Comparison of ENCODE assay signal across 23 mouse cellular contexts in genomic region chr1:37466322-37466995, GRCm38 (mm10). TPM values are rescaled to one million over a fixed set of nuclear protein-coding genes. Genes with fewer than 3 reads are reported as not detected.
DNase-seq lines count a peak whose midpoint lies in the region; ATAC-seq and TF ChIP-seq lines count a peak whose summit lies in the region.
"Had no signal": no experiment of that assay in that cellular context is flagged by ENCODE, and none has a peak within 500 bp of the region (broad histone marks: within the 10 kb centered on the region; RNA-seq: fewer than 3 reads in every experiment).

No protein-coding gene starts in this region.

- no peaks in the 10 kb centered on the region for H3K4me1 ChIP-seq in forebrain, postnatal 0 days (ENCODE audit: insufficient read depth)
- no peaks in the 10 kb centered on the region for H3K4me1 ChIP-seq in forebrain, embryonic 15.5 days
- no peaks in the 10 kb centered on the region for H3K4me1 ChIP-seq in liver, postnatal 0 days (ENCODE audit: insufficient read depth)
- H3K4me1 ChIP-seq in liver, embryonic 12.5 days: peaks cover 4% of the 10 kb centered on the region
- H3K4me1 ChIP-seq: embryonic facial prominence, embryonic 10.5 days; heart, embryonic 15.5 days; kidney, embryonic 15.5 days; limb, embryonic 10.5 days; neural tube, embryonic 15.5 days had no signal

- H3K9ac ChIP-seq in forebrain, postnatal 0 days: no peak overlapping the region
- no peak overlapping the region for H3K9ac ChIP-seq in forebrain, embryonic 15.5 days (replicated peaks)
- no peak overlapping the region for H3K9ac ChIP-seq in liver, postnatal 0 days (replicated peaks)
- H3K9ac ChIP-seq in liver, embryonic 12.5 days: no peak overlapping the region
- H3K9ac ChIP-seq: heart, embryonic 15.5 days; kidney, embryonic 15.5 days; liver, embryonic 13.5 days; neural tube, embryonic 15.5 days had no signal

- no peaks in the 10 kb centered on the region for H3K27me3 ChIP-seq in forebrain, postnatal 0 days (ENCODE audit: insufficient read depth, low read length)
- H3K27me3 ChIP-seq in forebrain, embryonic 15.5 days: no peaks in the 10 kb centered on the region
- no peaks in the 10 kb centered on the region for H3K27me3 ChIP-seq in liver, postnatal 0 days (ENCODE audit: insufficient read depth, low read length)
- no peaks in the 10 kb centered on the region for H3K27me3 ChIP-seq in liver, embryonic 12.5 days (replicated peaks)
- H3K27me3 ChIP-seq: heart, embryonic 15.5 days; kidney, embryonic 15.5 days; liver, embryonic 13.5 days; neural tube, embryonic 15.5 days had no signal

- no peak for ATAC-seq in forebrain, postnatal 0 days
- no peak for ATAC-seq in forebrain, embryonic 15.5 days (replicated peaks)
- ATAC-seq in liver, postnatal 0 days: no peak
- no peak for ATAC-seq in liver, embryonic 12.5 days
- no peak for ATAC-seq in monocyte, adult 5-6 weeks (replicated peaks; ENCODE audit: insufficient number of reproducible peaks, low FRiP score, low TSS enrichment, poor library complexity, severe bottlenecking)
- ATAC-seq: forebrain, embryonic 14.5 days; inflammation-experienced regulatory T-cells, adult 6 months had no signal

- TF ChIP-seq CTCF in forebrain, postnatal 0 days (IDR thresholded peaks at IDR 0.05; ENCODE audit: low read depth): peak; percentile 41; the same call in 1 of the 2 replicates
- peak; percentile 40 for TF ChIP-seq CTCF in liver, postnatal 0 days (IDR thresholded peaks at IDR 0.05; ENCODE audit: low read depth)

- H3K4me2 ChIP-seq in forebrain, postnatal 0 days (ENCODE audit: low read depth): no peak overlapping the region
- H3K4me2 ChIP-seq in forebrain, embryonic 15.5 days (replicated peaks): no peak overlapping the region
- no peak overlapping the region for H3K4me2 ChIP-seq in liver, postnatal 0 days (ENCODE audit: low read depth, low read length)
- H3K4me2 ChIP-seq in liver, embryonic 12.5 days: no peak overlapping the region
- H3K4me2 ChIP-seq: heart, embryonic 15.5 days; kidney, embryonic 15.5 days; liver, embryonic 13.5 days; midbrain, embryonic 11.5 days; neural tube, embryonic 15.5 days had no signal

- 87% methylated on average over 3 of the region's 3 CpGs for WGBS in forebrain, postnatal 0 days
- 82% methylated on average over 3 of the region's 3 CpGs for WGBS in forebrain, embryonic 15.5 days
- 73% methylated on average over 3 of the region's 3 CpGs for WGBS in liver, postnatal 0 days (ENCODE audit: insufficient replicate concordance)
- WGBS in liver, embryonic 12.5 days (ENCODE audit: insufficient replicate concordance): 79% methylated on average over 3 of the region's 3 CpGs

- no peak overlapping the region for H3K27ac ChIP-seq in forebrain, postnatal 0 days (ENCODE audit: low read depth, low read length)
- H3K27ac ChIP-seq in forebrain, embryonic 15.5 days (replicated peaks): no peak overlapping the region
- H3K27ac ChIP-seq in liver, postnatal 0 days (ENCODE audit: low read depth): no peak overlapping the region
- H3K27ac ChIP-seq in liver, embryonic 12.5 days: no peak overlapping the region
- H3K27ac ChIP-seq: embryonic facial prominence, embryonic 10.5 days; heart, embryonic 15.5 days; kidney, embryonic 15.5 days; limb, embryonic 10.5 days; liver, embryonic 13.5 days; neural tube, embryonic 15.5 days had no signal

- TF ChIP-seq EP300 in liver, postnatal 0 days (IDR thresholded peaks at IDR 0.05; ENCODE audit: low read depth): no peak

- DNase-seq in forebrain, postnatal 0 days: no peak
- no peak for DNase-seq in liver, postnatal 0 days
- peak; percentile 66 for DNase-seq in A20 (ENCODE audit: low read depth, low spot score)
- DNase-seq in induced T-regulatory cell, adult 2 months (ENCODE audit: low read depth): peak; percentile 38
- no peak for DNase-seq in testis, postnatal 10 days (ENCODE audit: low spot score)
- DNase-seq: cerebellum, postnatal 25 days; heart, adult 11 months; liver, embryonic 13.5 days; lung, postnatal 36 days; thymus, adult 18-20 months had no signal

- no peak overlapping the region for H3K4me3 ChIP-seq in forebrain, postnatal 0 days (ENCODE audit: low read depth, low read length)
- no peak overlapping the region for H3K4me3 ChIP-seq in forebrain, embryonic 15.5 days
- H3K4me3 ChIP-seq in liver, postnatal 0 days (ENCODE audit: low read depth, low read length): no peak overlapping the region
- H3K4me3 ChIP-seq in liver, embryonic 12.5 days: no peak overlapping the region
- H3K4me3 ChIP-seq: embryonic facial prominence, embryonic 10.5 days; erythroblast, embryonic 14.5 days; heart, embryonic 15.5 days; kidney, embryonic 15.5 days; limb, embryonic 10.5 days; liver, embryonic 13.5 days; myocyte; neural tube, embryonic 15.5 days had no signal

- H3K36me3 ChIP-seq in forebrain, postnatal 0 days (ENCODE audit: insufficient read depth): no peaks in the 10 kb centered on the region
- no peaks in the 10 kb centered on the region for H3K36me3 ChIP-seq in forebrain, embryonic 15.5 days
- H3K36me3 ChIP-seq in liver, postnatal 0 days (replicated peaks; ENCODE audit: insufficient read depth, low read length): no peaks in the 10 kb centered on the region
- no peaks in the 10 kb centered on the region for H3K36me3 ChIP-seq in liver, embryonic 12.5 days
- H3K36me3 ChIP-seq: embryonic facial prominence, embryonic 10.5 days; heart, embryonic 15.5 days; kidney, embryonic 15.5 days; limb, embryonic 10.5 days; liver, embryonic 13.5 days had no signal

- no peaks in the 10 kb centered on the region for H3K9me3 ChIP-seq in forebrain, postnatal 0 days (ENCODE audit: low read length)
- H3K9me3 ChIP-seq in forebrain, embryonic 15.5 days: no peaks in the 10 kb centered on the region
- H3K9me3 ChIP-seq in liver, postnatal 0 days (ENCODE audit: low read length): no peaks in the 10 kb centered on the region
- H3K9me3 ChIP-seq in liver, embryonic 12.5 days (replicated peaks): no peaks in the 10 kb centered on the region
- H3K9me3 ChIP-seq: embryonic facial prominence, embryonic 10.5 days; heart, embryonic 15.5 days; kidney, embryonic 15.5 days; limb, embryonic 10.5 days; liver, embryonic 13.5 days; neural tube, embryonic 15.5 days had no signal

RNA-seq across cellular contexts. Expression of gene Unc50, which starts 36.5 kb away (rescaled TPM):
- 78.3 and 88.8 TPM in 2 replicates for total RNA-seq in forebrain, postnatal 0 days (2014; rRNA removed)
- 125 and 139 TPM in 2 replicates for polyA plus RNA-seq in forebrain, postnatal 0 days (2015; fragmentation: Nextera tagmentation; extraction: Ambion mirVana)
- 126 and 128 TPM in 2 replicates for polyA plus RNA-seq in forebrain, embryonic 15.5 days (2015; fragmentation: Nextera tagmentation; extraction: Ambion mirVana)
- polyA plus RNA-seq in liver, postnatal 0 days (2015; fragmentation: Nextera tagmentation; extraction: Ambion mirVana): 77.0 and 78.6 TPM in 2 replicates
- 86.4 and 87.2 TPM in 2 replicates for polyA plus RNA-seq in liver, embryonic 12.5 days (2016; fragmentation: Nextera tagmentation; extraction: Ambion mirVana)
- total RNA-seq in monocyte, adult 5-6 weeks (2017): 44.4 to 92.7 TPM (median 89.0 TPM) in 3 replicates

RNA-seq across cellular contexts. Expression of gene Coa5, which starts 36.6 kb away (rescaled TPM):
- 36.2 and 45.3 TPM in 2 replicates for total RNA-seq in forebrain, postnatal 0 days (2014; rRNA removed)
- polyA plus RNA-seq in forebrain, postnatal 0 days (2015; fragmentation: Nextera tagmentation; extraction: Ambion mirVana): 28.5 and 37.1 TPM in 2 replicates
- 53.0 and 56.6 TPM in 2 replicates for polyA plus RNA-seq in forebrain, embryonic 15.5 days (2015; fragmentation: Nextera tagmentation; extraction: Ambion mirVana)
- polyA plus RNA-seq in liver, postnatal 0 days (2015; fragmentation: Nextera tagmentation; extraction: Ambion mirVana): 19.6 and 23.0 TPM in 2 replicates
- polyA plus RNA-seq in liver, embryonic 12.5 days (2016; fragmentation: Nextera tagmentation; extraction: Ambion mirVana): 53.6 TPM in 2 replicates
- 54.1 to 70.6 TPM (median 66.7 TPM) in 3 replicates for total RNA-seq in monocyte, adult 5-6 weeks (2017)

Comparison
In these comparisons a context has a peak if more than half of its experiments do, and no peak if none do; other contexts are left out.
1. DNase-seq: peak in A20 (single experiment) and induced T-regulatory cell, adult 2 months (single experiment); none in forebrain, postnatal 0 days (single experiment), liver, postnatal 0 days (single experiment) and testis, postnatal 10 days (single experiment).